In the genomic region with DNA sequence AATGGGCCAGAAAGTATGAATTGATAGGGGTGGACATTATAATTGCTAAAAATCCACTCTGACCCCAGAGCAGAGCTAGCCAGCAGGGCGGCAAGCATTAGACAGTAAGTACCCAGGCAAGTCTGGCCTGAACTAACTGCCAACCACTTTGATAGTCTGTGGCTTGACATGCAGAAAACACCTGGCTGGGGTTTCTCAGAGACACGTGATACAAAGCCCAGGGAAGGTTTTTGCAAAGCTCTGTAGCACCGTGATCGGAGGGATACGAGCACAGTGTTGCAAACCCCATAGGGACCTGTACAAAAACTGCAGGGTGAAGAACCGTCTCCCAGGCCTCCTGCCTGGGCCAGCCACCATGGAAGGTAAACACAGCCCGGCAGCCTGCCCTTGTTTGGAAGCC, we compare ENCODE assay signal across 21 mouse cellular contexts.
"Had no signal": no experiment of that assay in that cellular context is flagged by ENCODE, and none has a peak within 500 bp of the region (broad histone marks: within the 10 kb centered on the region; RNA-seq: fewer than 3 reads in every experiment).

No protein-coding gene starts in this region.

- H3K9me3 ChIP-seq: heart, embryonic 10.5 days; heart, embryonic 12.5 days; hindbrain, embryonic 13.5 days; hindbrain, embryonic 15.5 days; intestine, embryonic 15.5 days; limb, embryonic 10.5 days; liver, embryonic 13.5 days had no signal

- H3K4me1 ChIP-seq: intestine, embryonic 15.5 days had no signal

- H3K36me3 ChIP-seq: heart, embryonic 10.5 days; heart, embryonic 12.5 days; hindbrain, embryonic 13.5 days; hindbrain, embryonic 15.5 days; intestine, embryonic 15.5 days; limb, embryonic 10.5 days; limb, embryonic 12.5 days; liver, embryonic 13.5 days had no signal

- H3K4me2 ChIP-seq: heart, embryonic 12.5 days; hindbrain, embryonic 13.5 days; hindbrain, embryonic 15.5 days; intestine, embryonic 15.5 days; limb, embryonic 12.5 days; liver, embryonic 11.5 days; liver, embryonic 13.5 days had no signal

- DNase-seq: forebrain, postnatal 0 days; gastrocnemius, postnatal 36 days; heart, adult 18-20 months; kidney, adult 11 months; kidney, adult 2 months; kidney, adult 9 months; kidney, postnatal 10 days; kidney, postnatal 25 days; layer of hippocampus, adult 9-11 months; layer of hippocampus, postnatal 36 days; liver; liver, embryonic 13.5 days had no signal

- H3K9ac ChIP-seq: forebrain, postnatal 0 days; heart, embryonic 12.5 days; hindbrain, embryonic 13.5 days; hindbrain, embryonic 15.5 days; intestine, embryonic 15.5 days; limb, embryonic 12.5 days; liver, embryonic 13.5 days had no signal

- H3K4me3 ChIP-seq: heart, embryonic 10.5 days; heart, embryonic 12.5 days; hindbrain, embryonic 13.5 days; hindbrain, embryonic 15.5 days; intestine, embryonic 15.5 days; limb, embryonic 10.5 days; limb, embryonic 12.5 days; liver, embryonic 13.5 days had no signal

- H3K27ac ChIP-seq: heart, embryonic 10.5 days; hindbrain, embryonic 13.5 days; hindbrain, embryonic 15.5 days; hindbrain, postnatal 0 days; intestine, embryonic 15.5 days; limb, embryonic 10.5 days; limb, embryonic 12.5 days; liver, embryonic 13.5 days had no signal

- H3K27me3 ChIP-seq: heart, embryonic 12.5 days; hindbrain, embryonic 13.5 days; hindbrain, embryonic 15.5 days; intestine, embryonic 15.5 days; limb, embryonic 12.5 days had no signal

- ATAC-seq: forebrain, postnatal 0 days; hindbrain, postnatal 0 days; intestine, embryonic 15.5 days had no signal
